Mouse (Mus musculus) CH12.LX (cell line): ENCODE measurements around the gene Tcte1.

ENCODE experiments used
- CHD2 ChIP-seq: IDR thresholded peaks from 2 replicates; pipeline ENCODE4 v1.6.1; 2011; ENCODE audit warnings: low read length, improper control_type of control experiment
- CTCF ChIP-seq, 2 experiments: IDR thresholded peaks in 1 of 2; conservative IDR thresholded peaks in 1 of 2; 2 replicates each; pipeline ENCODE4 v1.5.1; 2011 to 2012; ENCODE audit warnings: low read depth in 2 of 2, low read length in 2 of 2, improper control_type of control experiment in 1 of 2, inconsistent platforms in 1 of 2, mild to moderate bottlenecking in 1 of 2, moderate library complexity in 1 of 2
- EP300 ChIP-seq: IDR thresholded peaks from 2 replicates; pipeline ENCODE4 v1.6.1; 2011; ENCODE audit warnings: low read length, improper control_type of control experiment
- JUND ChIP-seq: conservative IDR thresholded peaks from 2 replicates; pipeline ENCODE4 v1.6.1; 2011; ENCODE audit warnings: low read depth, low read length, improper control_type of control experiment
- POLR2A ChIP-seq: IDR thresholded peaks from 2 replicates; pipeline ENCODE4 v1.6.1; 2011; ENCODE audit warnings: low read depth, mild to moderate bottlenecking, improper control_type of control experiment, low read length
- POLR2AphosphoS2 ChIP-seq: IDR thresholded peaks from 2 replicates; pipeline ENCODE4 v1.6.1; 2011; ENCODE audit warnings: low read depth, low read length, improper control_type of control experiment
- RAD21 ChIP-seq: IDR thresholded peaks from 2 replicates; pipeline ENCODE4 v1.6.1; 2011; ENCODE audit warnings: low read depth, mild to moderate bottlenecking, low read length, improper control_type of control experiment, moderate library complexity
- USF1 ChIP-seq: IDR thresholded peaks from 2 replicates; pipeline ENCODE4 v1.6.1; 2014; ENCODE audit warnings: low read depth, mild to moderate bottlenecking, inconsistent platforms, low read length, improper control_type of control experiment
- ZKSCAN1 ChIP-seq: IDR thresholded peaks from 2 replicates; pipeline ENCODE4 v1.6.1; 2012; ENCODE audit warnings: low read depth, inconsistent platforms, low read length, improper control_type of control experiment, borderline replicate concordance
- ZNF384 ChIP-seq: IDR thresholded peaks from 2 replicates; pipeline ENCODE4 v1.6.1; 2012; ENCODE audit warnings: low read depth, low read length, improper control_type of control experiment, inconsistent platforms

- TF ChIP-seq USF1 = no peak
- no peak for TF ChIP-seq CTCF (conservative IDR thresholded peaks at IDR 0.05 in 1 of 2, IDR thresholded peaks at IDR 0.05 in 1 of 2; ENCODE audit: low read depth in 2 of 2, low read length in 2 of 2)
- no peak for TF ChIP-seq RAD21
- no peak for TF ChIP-seq POLR2A
- no peak for TF ChIP-seq CHD2
- TF ChIP-seq JUND = no peak
- no peak for TF ChIP-seq EP300
- no peak for TF ChIP-seq ZKSCAN1
- no peak for TF ChIP-seq POLR2AphosphoS2
- TF ChIP-seq ZNF384 = no peak
Measured at GRCm38 (mm10) chr17:45489736-45490135, 33.5 kb upstream of the Tcte1 start.
